Mouse (Mus musculus): ENCODE measurements around the gene Gle1. TPM values are rescaled to one million over a fixed set of nuclear protein-coding genes. Genes with fewer than 3 reads are reported as not detected.

The Gle1 gene
- polyA plus RNA-seq (2012; fragmentation: generic; extraction: Trizol): 10 to 100 TPM; 14.2 to 23.3 TPM

DNA sequence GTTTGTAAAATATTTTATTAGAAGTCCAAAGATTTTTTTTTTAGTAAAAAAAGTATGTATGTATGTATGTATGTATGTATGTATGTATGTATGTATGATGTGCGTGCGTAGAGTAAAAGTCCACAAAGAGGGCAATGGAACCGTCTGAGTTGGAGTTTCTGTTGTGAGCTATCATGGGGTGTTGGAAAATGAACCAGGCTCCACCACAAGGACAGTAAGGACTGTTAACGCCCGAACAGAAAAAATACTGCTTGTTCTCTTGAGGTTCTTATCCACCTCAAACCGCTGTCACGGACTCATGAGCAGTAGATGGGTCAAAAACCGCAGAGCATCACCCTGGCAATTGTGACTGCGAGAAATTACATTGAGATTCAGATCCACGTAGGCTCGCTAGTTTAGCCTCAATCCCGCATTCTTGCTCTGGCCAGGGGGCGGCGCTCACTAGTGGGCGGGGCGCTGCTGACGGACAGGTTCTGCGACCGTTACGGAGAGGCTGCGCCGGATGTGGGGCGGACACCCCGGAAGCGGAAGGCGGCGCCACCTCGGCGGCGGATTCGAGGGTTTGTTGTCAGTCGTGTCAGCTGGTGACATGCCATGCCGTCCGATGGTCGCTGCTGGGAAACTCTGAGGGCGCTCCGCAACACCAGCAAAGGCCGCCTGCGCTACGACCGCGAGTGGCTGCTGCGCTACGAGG, at the start of gene Gle1:
Gle1 (plus strand) TSS at position 521 of the 694 bp plus-strand sequence.

DNA sequence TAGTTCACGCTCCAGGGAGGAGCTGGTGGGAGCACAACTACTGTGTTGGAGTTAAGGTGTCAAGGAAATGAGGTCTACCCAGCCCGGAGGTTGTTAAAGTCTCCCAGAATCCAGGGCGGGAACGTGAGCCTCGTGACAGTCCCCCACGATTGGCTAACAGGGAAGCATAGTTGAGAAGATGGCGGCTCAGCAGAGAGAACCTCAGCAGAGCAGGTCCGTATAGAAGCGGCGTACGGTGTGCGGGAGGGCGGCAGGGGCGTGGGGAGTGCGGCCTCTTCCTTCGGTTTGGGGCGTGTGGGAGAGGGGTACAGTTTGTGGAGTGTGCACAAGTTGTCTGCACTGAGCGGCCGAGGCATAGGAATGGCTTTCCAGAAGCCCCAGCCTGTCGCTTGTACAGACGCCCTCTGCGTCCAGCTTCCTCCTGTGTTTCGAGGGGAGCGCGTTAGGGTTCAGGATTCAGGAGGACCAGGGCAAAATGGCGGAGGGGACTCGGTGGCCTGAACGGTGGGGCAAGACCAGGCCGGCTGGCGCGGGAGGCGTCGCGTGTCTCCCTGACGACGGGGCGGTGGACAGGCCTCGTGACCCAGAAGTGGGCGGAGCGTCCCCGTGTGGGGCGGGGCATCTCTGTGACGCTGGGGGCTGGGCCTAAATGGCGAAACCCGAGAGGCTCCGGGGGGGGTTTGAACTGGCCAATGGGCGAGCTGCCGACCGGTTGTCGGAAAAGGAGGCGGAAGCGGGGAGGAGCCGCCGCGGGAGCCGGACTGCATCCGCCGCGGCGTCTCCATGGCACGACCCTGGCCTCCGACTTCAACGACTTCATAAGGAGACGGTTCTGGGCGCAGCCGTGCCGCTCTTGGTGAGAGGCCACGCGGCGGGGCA, 45.9 kb upstream of the Gle1 start, which contains the start of gene Odf2:
Odf2 (plus strand) TSS at position 156 of the 879 bp plus-strand sequence.

DNA sequence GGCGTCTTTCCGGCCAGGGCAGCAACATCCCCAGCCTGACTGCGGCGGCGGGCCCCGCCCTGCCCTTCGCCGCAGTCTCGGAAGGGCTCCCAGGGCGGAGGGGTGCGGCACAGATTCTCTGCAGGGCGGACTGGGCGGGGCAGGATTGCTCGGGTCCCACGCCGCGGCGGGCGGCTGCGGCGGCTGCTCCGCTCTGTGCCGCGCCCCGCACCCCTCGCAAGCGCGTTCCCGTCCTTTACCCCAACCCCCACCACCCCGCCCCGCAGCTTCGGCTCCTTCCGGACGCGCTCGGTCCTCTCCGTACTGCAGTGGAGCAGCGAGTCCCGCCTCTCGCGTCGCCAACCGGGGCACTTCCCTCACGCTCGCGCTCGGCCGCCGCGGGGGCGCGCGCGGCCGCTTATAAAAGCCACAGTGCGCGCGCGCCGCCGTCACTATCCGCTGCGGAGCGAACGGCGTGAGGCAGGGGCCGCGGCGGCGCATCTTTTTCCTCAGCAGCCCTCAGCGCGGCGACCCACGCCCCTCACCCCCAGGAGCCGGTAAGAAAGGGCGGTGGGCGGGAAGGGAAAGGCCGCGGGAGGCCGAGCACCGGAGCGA, 30.1 kb downstream of the Gle1 start, which contains the start of gene Sptan1:
Sptan1 (plus strand) TSS at position 311 of the 594 bp plus-strand sequence.

Other genes with a start within 250 kb of the Gle1 start
- gene Gm13420, start 183.7 kb upstream of the Gle1 start, polyA plus RNA-seq (2012; fragmentation: generic; extraction: Trizol): not detected
- not detected for gene Gm13547, start 176.1 kb upstream of the Gle1 start, polyA plus RNA-seq (2012; fragmentation: generic; extraction: Trizol)
- 10 to 100 TPM; 17.0 to 54.9 TPM for gene Coq4, start 147.9 kb upstream of the Gle1 start, polyA plus RNA-seq (2012; fragmentation: generic; extraction: Trizol)
- gene Trub2, start 146.9 kb upstream of the Gle1 start, polyA plus RNA-seq (2012; fragmentation: generic; extraction: Trizol): 10 to 100 TPM; 11.3 to 17.7 TPM
- gene Slc27a4, start 132.8 kb upstream of the Gle1 start, polyA plus RNA-seq (2012; fragmentation: generic; extraction: Trizol): 10 to 100 TPM; 18.4 to 24.1 TPM
- gene Urm1, start 115.4 kb upstream of the Gle1 start, polyA plus RNA-seq (2012; fragmentation: generic; extraction: Trizol): 10 to 100 TPM; 48.4 to 54.2 TPM
- gene Cercam, start 66.3 kb upstream of the Gle1 start, polyA plus RNA-seq (2012; fragmentation: generic; extraction: Trizol): 1 to 10 TPM in 1 of 2 experiments, under 1 TPM in 1; 0.12 to 2.1 TPM
- 10 to 100 TPM in 1 of 2 experiments, 1 to 10 TPM in 1; 8.9 to 31.3 TPM for gene Odf2, start 46.2 kb upstream of the Gle1 start, polyA plus RNA-seq (2012; fragmentation: generic; extraction: Trizol)
- 100 to 1,000 TPM in 1 of 2 experiments, 10 to 100 TPM in 1; 22.2 to 162 TPM for gene Sptan1, start 30.1 kb downstream of the Gle1 start, polyA plus RNA-seq (2012; fragmentation: generic; extraction: Trizol)
- gene Wdr34, start 113.5 kb downstream of the Gle1 start, polyA plus RNA-seq (2012; fragmentation: generic; extraction: Trizol): 10 to 100 TPM; 24.5 to 44.4 TPM
- 10 to 100 TPM; 40.5 to 75.5 TPM for gene Set, start 122.0 kb downstream of the Gle1 start, polyA plus RNA-seq (2012; fragmentation: generic; extraction: Trizol)
- gene Pkn3, start 142.3 kb downstream of the Gle1 start, polyA plus RNA-seq (2012; fragmentation: generic; extraction: Trizol): 10 to 100 TPM in 1 of 2 experiments, 1 to 10 TPM in 1; 4.4 to 10.5 TPM
- gene Zdhhc12, start 158.2 kb downstream of the Gle1 start, polyA plus RNA-seq (2012; fragmentation: generic; extraction: Trizol): 10 to 100 TPM; 14.7 to 19.7 TPM
- 10 to 100 TPM in 1 of 2 experiments, 1 to 10 TPM in 1; 4.4 to 21.5 TPM for gene Zer1, start 189.2 kb downstream of the Gle1 start, polyA plus RNA-seq (2012; fragmentation: generic; extraction: Trizol)
- 10 to 100 TPM; 13.9 to 25.8 TPM for gene Tbc1d13, start 198.3 kb downstream of the Gle1 start, polyA plus RNA-seq (2012; fragmentation: generic; extraction: Trizol)
- 10 to 100 TPM; 10.4 to 13.7 TPM for gene Endog, start 236.1 kb downstream of the Gle1 start, polyA plus RNA-seq (2012; fragmentation: generic; extraction: Trizol)
- 10 to 100 TPM; 26.1 to 26.9 TPM for gene Spout1, start 243.0 kb downstream of the Gle1 start, polyA plus RNA-seq (2012; fragmentation: generic; extraction: Trizol)

All from C3H10T1/2 (cell line).